28 mouse cellular contexts compared by ENCODE assay signal in genomic region chr19:56600797-56601196, GRCm38 (mm10). TPM values are rescaled to one million over a fixed set of nuclear protein-coding genes. Genes with fewer than 3 reads are reported as not detected.
A peak's percentile ranks its signal among the peaks of the same experiment; 100 is the strongest.
DNase-seq lines count a peak whose midpoint lies in the region; ATAC-seq and TF ChIP-seq lines count a peak whose summit lies in the region.
"Had no signal": no experiment of that assay in that cellular context is flagged by ENCODE, and none has a peak within 500 bp of the region (broad histone marks: within the 10 kb centered on the region; RNA-seq: fewer than 3 reads in every experiment).

No protein-coding gene starts in this region.

- no peak overlapping the region for H3K4me3 ChIP-seq in heart, embryonic 16.5 days (ENCODE audit: low read length)
- no peak overlapping the region for H3K4me3 ChIP-seq in kidney, postnatal 0 days (replicated peaks; ENCODE audit: low read depth, low read length)
- no peak overlapping the region for H3K4me3 ChIP-seq in lung, postnatal 0 days (ENCODE audit: low read depth, low read length)
- H3K4me3 ChIP-seq: embryonic facial prominence, embryonic 12.5 days; hindbrain, embryonic 10.5 days; intestine, embryonic 15.5 days; liver, embryonic 13.5 days; neural tube, embryonic 12.5 days had no signal

- H3K36me3 ChIP-seq in heart, embryonic 16.5 days (ENCODE audit: control insufficient read depth, insufficient read depth): peaks cover 12% of the 10 kb centered on the region
- H3K36me3 ChIP-seq in kidney, postnatal 0 days (ENCODE audit: insufficient read depth, low read length): peaks cover 16% of the 10 kb centered on the region
- peaks cover 10% of the 10 kb centered on the region; the same call in 1 of the 2 replicates for H3K36me3 ChIP-seq in lung, postnatal 0 days (ENCODE audit: insufficient read depth, low read length)

- peaks cover 34% of the 10 kb centered on the region for H3K4me1 ChIP-seq in heart, embryonic 16.5 days (ENCODE audit: control insufficient read depth, insufficient read depth, low read length)
- H3K4me1 ChIP-seq in kidney, postnatal 0 days (replicated peaks; ENCODE audit: insufficient read depth, low read length): peaks cover 20% of the 10 kb centered on the region
- H3K4me1 ChIP-seq in lung, postnatal 0 days (ENCODE audit: insufficient read depth, low read depth, low read length): peaks cover 11% of the 10 kb centered on the region; the same call in 1 of the 2 replicates
- H3K4me1 ChIP-seq: embryonic facial prominence, embryonic 12.5 days; hindbrain, embryonic 10.5 days; neural tube, embryonic 12.5 days had no signal

- no peak for DNase-seq in heart, adult 8-10 months (ENCODE audit: low spot score)
- peak; percentile 44 for DNase-seq in kidney, postnatal 0 days (ENCODE audit: low spot score)
- DNase-seq in kidney, postnatal 4 days: no peak
- peak; percentile 65 for DNase-seq in lung, postnatal 0 days (ENCODE audit: low spot score)
- DNase-seq in lung, adult 18-20 months: no peak
- no peak for DNase-seq in spleen, postnatal 4 days (ENCODE audit: low spot score in 2 of 2)
- DNase-seq: adrenal gland, postnatal 14 days; cerebellum, adult 11-12 months; cerebellum, adult 9-11 months; embryo, embryonic 11 days; gastrocnemius, postnatal 14 days; heart, postnatal 14 days; kidney, adult 2 months; liver, embryonic 13.5 days; lung, postnatal 36 days; right cerebral cortex, postnatal 4 days; thymus, adult 2 months; thymus, postnatal 36 days had no signal

- H3K27ac ChIP-seq in heart, embryonic 16.5 days (ENCODE audit: low read length): no peak overlapping the region
- H3K27ac ChIP-seq in kidney, postnatal 0 days: peak overlapping the region; percentile 78; the same call in 1 of the 2 replicates
- H3K27ac ChIP-seq in lung, postnatal 0 days (ENCODE audit: low read length): peak overlapping the region; percentile 45
- H3K27ac ChIP-seq: embryonic facial prominence, embryonic 12.5 days; hindbrain, embryonic 10.5 days; intestine, embryonic 15.5 days; neural tube, embryonic 12.5 days had no signal

- H3K27me3 ChIP-seq in heart, embryonic 16.5 days (ENCODE audit: control insufficient read depth, insufficient read depth, low read length): no peaks in the 10 kb centered on the region
- H3K27me3 ChIP-seq in kidney, postnatal 0 days (ENCODE audit: insufficient read depth, low read length): no peaks in the 10 kb centered on the region
- H3K27me3 ChIP-seq in lung, postnatal 0 days (replicated peaks; ENCODE audit: insufficient read depth, low read length): no peaks in the 10 kb centered on the region
- H3K27me3 ChIP-seq: embryonic facial prominence, embryonic 12.5 days; intestine, embryonic 15.5 days; liver, embryonic 13.5 days; neural tube, embryonic 12.5 days had no signal

- no peak for TF ChIP-seq EP300 in lung, postnatal 0 days (IDR thresholded peaks at IDR 0.05)

- 69% methylated on average over 7 of the region's 7 CpGs for WGBS in heart, embryonic 16.5 days
- WGBS in kidney, postnatal 0 days: 57% methylated on average over 7 of the region's 7 CpGs
- 49% methylated on average over 7 of the region's 7 CpGs for WGBS in lung, postnatal 0 days

- ATAC-seq in heart, embryonic 16.5 days (replicated peaks; ENCODE audit: extremely low read depth, insufficient read depth, low FRiP score): 0 out of 2 replicates have a peak, but pooled peaks have one; percentile 39
- ATAC-seq in kidney, postnatal 0 days (replicated peaks; ENCODE audit: low FRiP score, low read depth): no peak
- peak; percentile 39 for ATAC-seq in lung, postnatal 0 days
- ATAC-seq: CD4-positive, CD25-positive, alpha-beta regulatory T cell, adult 4 months; forebrain, embryonic 14.5 days; hindbrain, embryonic 16.5 days; intestine, embryonic 15.5 days; midbrain, embryonic 16.5 days had no signal

- H3K4me2 ChIP-seq in heart, embryonic 16.5 days (ENCODE audit: low read depth, low read length): no peak overlapping the region
- H3K4me2 ChIP-seq in kidney, postnatal 0 days (ENCODE audit: low read length): no peak overlapping the region
- H3K4me2 ChIP-seq in lung, postnatal 0 days (replicated peaks; ENCODE audit: low read depth, low read length): no peak overlapping the region
- H3K4me2 ChIP-seq: embryonic facial prominence, embryonic 12.5 days; intestine, embryonic 15.5 days; liver, embryonic 13.5 days; midbrain, embryonic 11.5 days; neural tube, embryonic 12.5 days had no signal

- H3K9me3 ChIP-seq in heart, embryonic 16.5 days (replicated peaks; ENCODE audit: control insufficient read depth, low read length): no peaks in the 10 kb centered on the region
- H3K9me3 ChIP-seq in kidney, postnatal 0 days (replicated peaks; ENCODE audit: low read length): no peaks in the 10 kb centered on the region
- no peaks in the 10 kb centered on the region for H3K9me3 ChIP-seq in lung, postnatal 0 days (ENCODE audit: low read length)
- H3K9me3 ChIP-seq: embryonic facial prominence, embryonic 12.5 days; hindbrain, embryonic 10.5 days; intestine, embryonic 15.5 days; liver, embryonic 13.5 days; neural tube, embryonic 12.5 days had no signal

- TF ChIP-seq CTCF in kidney, postnatal 0 days (IDR thresholded peaks at IDR 0.05; ENCODE audit: low read depth): no peak
- no peak for TF ChIP-seq CTCF in lung, postnatal 0 days (IDR thresholded peaks at IDR 0.05)

- H3K9ac ChIP-seq in heart, embryonic 16.5 days (ENCODE audit: low read length): peak overlapping the region; percentile 6; the same call in 1 of the 2 replicates
- no peak overlapping the region for H3K9ac ChIP-seq in kidney, postnatal 0 days (ENCODE audit: low read depth, low read length)
- H3K9ac ChIP-seq in lung, postnatal 0 days (replicated peaks; ENCODE audit: low read depth): no peak overlapping the region
- H3K9ac ChIP-seq: embryonic facial prominence, embryonic 12.5 days; intestine, embryonic 15.5 days; liver, embryonic 13.5 days; neural tube, embryonic 12.5 days had no signal

RNA-seq across cellular contexts. Expression of gene Nhlrc2, which starts 52.7 kb away (rescaled TPM):
- polyA plus RNA-seq in heart, embryonic 16.5 days (2015; fragmentation: Nextera tagmentation; extraction: Ambion mirVana): 15.1 and 18.3 TPM in 2 replicates
- total RNA-seq in heart, adult 8-10 months (2022): 10 to 100 TPM; 25.7 to 28.2 (median 27.7) TPM
- 11.5 and 12.4 TPM in 2 replicates for polyA plus RNA-seq in kidney, postnatal 0 days (2015; fragmentation: Nextera tagmentation; extraction: Ambion mirVana)
- polyA plus RNA-seq in lung, postnatal 0 days (2015; fragmentation: Nextera tagmentation; extraction: Ambion mirVana): 15.4 and 17.6 TPM in 2 replicates

RNA-seq across cellular contexts. Expression of gene Dclre1a, which starts 52.8 kb away (rescaled TPM):
- 11.6 and 13.4 TPM in 2 replicates for polyA plus RNA-seq in heart, embryonic 16.5 days (2015; fragmentation: Nextera tagmentation; extraction: Ambion mirVana)
- total RNA-seq in heart, adult 8-10 months (2022): 10 to 100 TPM in 2 of 4 experiments, 1 to 10 TPM in 2; 7.4 to 12.5 (median 10.6) TPM
- polyA plus RNA-seq in kidney, postnatal 0 days (2015; fragmentation: Nextera tagmentation; extraction: Ambion mirVana): 17.1 and 18.3 TPM in 2 replicates
- 14.7 and 16.7 TPM in 2 replicates for polyA plus RNA-seq in lung, postnatal 0 days (2015; fragmentation: Nextera tagmentation; extraction: Ambion mirVana)

Comparison
In these comparisons a context has a peak if more than half of its experiments do, and no peak if none do; other contexts are left out.
1. DNase-seq: peak in kidney, postnatal 0 days (single experiment) and lung, postnatal 0 days (single experiment); none in heart, adult 8-10 months (single experiment), kidney, postnatal 4 days (0 of 2), lung, adult 18-20 months (0 of 2) and spleen, postnatal 4 days (0 of 2).